Mouse (Mus musculus) cerebellum, postnatal 25 days (tissue): ENCODE results near the gene Tor1b.

Source experiments
- DNase-seq, 2 experiments: peaks; one replicate each; pipeline ENCODE4 v3.0.0; 2021; ENCODE audit warnings: mixed read lengths in 2 of 2

Tor1b gene

DNA sequence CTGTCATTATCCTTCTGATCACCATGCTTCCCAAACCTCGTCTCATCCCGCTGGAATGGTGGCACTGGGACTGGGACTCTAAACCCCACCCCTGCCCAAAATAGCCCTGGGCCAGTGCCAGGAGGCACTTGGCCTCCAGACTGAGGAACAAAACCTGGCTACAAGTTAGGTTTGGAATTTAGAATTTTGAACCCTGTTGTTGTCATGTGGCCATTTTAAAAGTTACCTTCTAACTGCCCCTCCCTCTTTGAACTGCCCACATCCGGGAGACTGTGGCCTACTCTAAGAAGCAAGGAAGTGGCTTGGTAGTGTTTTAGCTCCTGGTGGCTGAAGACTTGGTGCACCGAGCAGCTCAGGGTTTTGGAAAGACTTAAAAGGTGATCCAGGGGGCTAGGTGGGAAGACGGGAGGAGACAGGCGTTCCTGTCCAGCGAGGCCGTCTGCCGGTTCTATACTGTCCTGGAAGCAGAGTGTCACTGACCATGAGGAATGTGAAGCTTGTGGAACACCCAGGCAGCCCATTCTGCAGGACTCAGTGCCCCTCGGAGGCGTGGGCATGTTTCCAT is 42.8 kb downstream of the Tor1b start:
- peak; percentile 59 to 77 for DNase-seq

GRCm38 (mm10) chr2:30998443-30999260 is 45.9 kb downstream of the Tor1b start:
- no peak for DNase-seq

- DNase-seq, result peak; percentile 43 to 53
Measured at GRCm38 (mm10) chr2:31002857-31003256, 50.1 kb downstream of the Tor1b start.

DNA sequence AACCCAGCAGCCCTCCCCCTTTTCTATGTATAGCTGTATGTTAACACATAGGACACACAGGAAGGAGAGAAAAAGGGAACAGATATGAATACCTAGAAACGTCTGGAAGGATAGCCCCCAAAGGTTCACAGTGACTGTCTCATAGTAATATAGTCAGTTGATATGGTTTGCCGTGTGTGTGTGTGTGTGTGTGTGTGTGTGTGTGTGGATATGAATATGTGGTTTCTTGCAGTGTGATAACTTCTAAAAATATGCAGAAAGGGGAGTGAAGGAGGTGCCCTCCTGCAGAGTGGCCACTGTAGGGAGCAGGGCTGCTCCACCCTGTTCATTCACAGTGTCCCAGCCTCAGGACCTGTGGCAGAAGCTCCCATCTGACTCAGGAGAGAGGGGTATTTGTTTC is 52.7 kb downstream of the Tor1b start:
- DNase-seq, result no peak

DNA sequence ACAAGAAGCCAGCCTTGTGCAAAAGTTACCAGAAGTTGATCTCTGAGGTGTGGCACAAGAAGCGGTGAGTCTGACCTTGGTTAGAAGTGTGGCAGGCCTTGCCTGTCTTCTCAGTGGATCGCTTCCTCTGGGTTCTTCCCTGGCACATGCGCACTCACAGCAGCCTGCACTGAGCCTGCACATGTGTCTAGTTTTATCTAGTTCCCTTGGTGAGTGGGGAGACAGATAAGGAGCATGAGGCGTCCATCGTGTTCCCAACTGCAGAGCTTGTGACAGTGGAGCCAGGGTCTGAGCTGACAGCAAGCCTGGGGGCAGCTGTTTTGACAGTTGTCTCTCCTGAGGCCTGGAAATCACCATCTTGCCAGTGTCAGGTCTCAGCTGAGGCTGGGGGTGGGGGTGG is 53.7 kb downstream of the Tor1b start:
- no peak for DNase-seq

DNA sequence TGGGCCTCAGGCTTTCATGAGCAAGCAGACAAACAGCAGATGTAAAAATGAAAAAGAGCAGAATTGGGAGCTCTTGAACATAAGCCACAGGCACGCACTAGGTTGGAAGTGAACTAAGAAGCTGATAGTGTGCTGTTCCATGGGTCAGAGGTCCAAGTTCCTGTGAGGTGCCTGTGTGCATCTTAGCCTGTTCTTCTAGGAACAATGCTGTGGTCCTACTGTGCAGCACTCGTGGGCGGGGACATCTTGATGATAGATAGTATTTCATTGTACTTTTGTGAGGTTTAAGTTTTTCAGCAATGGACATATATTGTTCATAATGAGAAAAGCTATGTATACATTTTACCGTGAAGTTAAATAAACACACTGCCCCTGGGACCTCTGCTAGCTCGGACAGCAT is 54.4 kb downstream of the Tor1b start:
- DNase-seq, result no peak
